ENCODE assay signal across 9 mouse cellular contexts in the genomic region with DNA sequence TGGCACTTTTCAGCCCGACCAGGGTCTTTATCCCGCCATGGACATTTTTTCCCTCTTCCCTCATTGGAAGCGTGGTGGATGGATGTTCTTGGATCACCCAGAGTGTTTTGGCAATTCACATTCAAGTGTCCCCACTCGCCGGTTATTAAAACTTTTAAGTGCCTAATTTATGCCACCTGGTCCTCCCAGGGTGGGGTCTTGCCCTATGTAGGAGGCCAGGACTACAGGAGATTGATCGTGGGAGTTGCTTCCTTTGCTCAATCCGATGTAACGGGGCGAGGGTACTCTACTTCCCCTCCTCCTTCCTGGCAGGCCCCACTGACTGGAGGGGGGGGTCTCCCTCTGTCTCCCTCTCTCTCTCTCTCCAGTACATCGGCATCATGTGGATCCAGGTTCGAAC. TPM values are rescaled to one million over a fixed set of nuclear protein-coding genes. Genes with fewer than 3 reads are reported as not detected.
DNase-seq lines count a peak whose midpoint lies in the region; ATAC-seq and TF ChIP-seq lines count a peak whose summit lies in the region.
"Had no signal": no experiment of that assay in that cellular context is flagged by ENCODE, and none has a peak within 500 bp of the region (broad histone marks: within the 10 kb centered on the region; RNA-seq: fewer than 3 reads in every experiment).

No protein-coding gene starts in this region.

- H3K9ac ChIP-seq in kidney, embryonic 16.5 days (replicated peaks; ENCODE audit: low read length) = peak overlapping the region; percentile 78
- H3K9ac ChIP-seq in intestine, embryonic 14.5 days (ENCODE audit: low read length) = peak overlapping the region; percentile 83
- no peak overlapping the region for H3K9ac ChIP-seq in midbrain, postnatal 0 days (replicated peaks; ENCODE audit: low read length, poor library complexity, severe bottlenecking)

- no peaks in the 10 kb centered on the region for H3K9me3 ChIP-seq in kidney, embryonic 16.5 days (ENCODE audit: low read length)
- no peaks in the 10 kb centered on the region for H3K9me3 ChIP-seq in embryonic facial prominence, embryonic 10.5 days
- no peaks in the 10 kb centered on the region for H3K9me3 ChIP-seq in intestine, embryonic 14.5 days (ENCODE audit: control insufficient read depth, low read length)
- H3K9me3 ChIP-seq in midbrain, postnatal 0 days (ENCODE audit: low read length) = no peaks in the 10 kb centered on the region

- H3K4me3 ChIP-seq in kidney, embryonic 16.5 days (ENCODE audit: low read length) = peak overlapping the region; percentile 74
- H3K4me3 ChIP-seq in embryonic facial prominence, embryonic 10.5 days = peak overlapping the region; percentile 91
- H3K4me3 ChIP-seq in intestine, embryonic 14.5 days (ENCODE audit: low read depth, low read length) = peak overlapping the region; percentile 86
- peak overlapping the region; percentile 60; the same call in 1 of the 2 replicates for H3K4me3 ChIP-seq in midbrain, postnatal 0 days (ENCODE audit: low read depth, low read length)

- peak overlapping the region; percentile 2; the same call in 1 of the 2 replicates for H3K27ac ChIP-seq in kidney, embryonic 16.5 days (ENCODE audit: low read length)
- peak overlapping the region; percentile 98 for H3K27ac ChIP-seq in embryonic facial prominence, embryonic 10.5 days (replicated peaks)
- peak overlapping the region; percentile 93; the same call in 1 of the 2 replicates for H3K27ac ChIP-seq in intestine, embryonic 14.5 days (ENCODE audit: low read depth)
- no peak overlapping the region for H3K27ac ChIP-seq in midbrain, postnatal 0 days (ENCODE audit: low read depth, low read length)

- peaks cover 33% of the 10 kb centered on the region for H3K36me3 ChIP-seq in kidney, embryonic 16.5 days (ENCODE audit: insufficient read depth, low read length)
- H3K36me3 ChIP-seq in embryonic facial prominence, embryonic 10.5 days (replicated peaks) = peaks cover 50% of the 10 kb centered on the region
- H3K36me3 ChIP-seq in intestine, embryonic 14.5 days (ENCODE audit: control insufficient read depth, insufficient read depth, low read length) = peaks cover 43% of the 10 kb centered on the region
- no peaks in the 10 kb centered on the region for H3K36me3 ChIP-seq in midbrain, postnatal 0 days (ENCODE audit: insufficient read depth, low read length)

- no peak for DNase-seq in kidney, postnatal 25 days
- DNase-seq in embryonic facial prominence, embryonic 10.5 days (ENCODE audit: low spot score) = peak; percentile 32
- DNase-seq in intestine, embryonic 14.5 days (ENCODE audit: low spot score) = peak; percentile 65
- no peak for DNase-seq in midbrain, postnatal 0 days (ENCODE audit: low spot score)
- no peak for DNase-seq in layer of hippocampus, adult 11-12 months (ENCODE audit: low spot score)
- DNase-seq in left cerebral cortex, adult 8-10 months (ENCODE audit: low spot score in 2 of 2) = no peak

- peaks cover 53% of the 10 kb centered on the region for H3K4me1 ChIP-seq in kidney, embryonic 16.5 days (ENCODE audit: insufficient read depth, low read length)
- peaks cover 60% of the 10 kb centered on the region for H3K4me1 ChIP-seq in embryonic facial prominence, embryonic 10.5 days
- H3K4me1 ChIP-seq in intestine, embryonic 14.5 days (replicated peaks; ENCODE audit: control insufficient read depth, insufficient read depth, low read length) = peaks cover 46% of the 10 kb centered on the region
- H3K4me1 ChIP-seq in midbrain, postnatal 0 days (ENCODE audit: insufficient read depth, low read length) = 0 out of 2 replicates have a peak, but pooled peaks cover 3% of the 10 kb centered on the region

- 5% methylated on average over 11 of the region's 11 CpGs for WGBS in kidney, embryonic 16.5 days
- 18% methylated on average over 11 of the region's 11 CpGs for WGBS in embryonic facial prominence, embryonic 10.5 days
- WGBS in intestine, embryonic 14.5 days = 6% methylated on average over 11 of the region's 11 CpGs
- WGBS in midbrain, postnatal 0 days = 13% methylated on average over 11 of the region's 11 CpGs

- no peak for ATAC-seq in kidney, embryonic 16.5 days (ENCODE audit: low FRiP score, low TSS enrichment)
- ATAC-seq in intestine, embryonic 14.5 days (replicated peaks; ENCODE audit: low FRiP score, low TSS enrichment, low read depth) = no peak
- no peak for ATAC-seq in midbrain, postnatal 0 days (ENCODE audit: low FRiP score)
- no peak for ATAC-seq in activated CD4-positive, CD25-positive, alpha-beta regulatory T cell, adult 4 months

- H3K27me3 ChIP-seq in kidney, embryonic 16.5 days (ENCODE audit: insufficient read depth, low read length) = no peaks in the 10 kb centered on the region
- no peaks in the 10 kb centered on the region for H3K27me3 ChIP-seq in embryonic facial prominence, embryonic 10.5 days (replicated peaks; ENCODE audit: low read depth, poor library complexity, severe bottlenecking)
- no peaks in the 10 kb centered on the region for H3K27me3 ChIP-seq in intestine, embryonic 14.5 days (replicated peaks; ENCODE audit: control insufficient read depth, insufficient read depth, low read length)
- no peaks in the 10 kb centered on the region for H3K27me3 ChIP-seq in midbrain, postnatal 0 days (ENCODE audit: insufficient read depth, low read length)

- no peak for TF ChIP-seq CTCF in midbrain, postnatal 0 days (IDR thresholded peaks at IDR 0.05)

- peak overlapping the region; percentile 98 for H3K4me2 ChIP-seq in kidney, embryonic 16.5 days (replicated peaks; ENCODE audit: low read depth, low read length)
- H3K4me2 ChIP-seq in intestine, embryonic 14.5 days (ENCODE audit: low read length) = peak overlapping the region; percentile 99
- peak overlapping the region; percentile 95 for H3K4me2 ChIP-seq in midbrain, postnatal 0 days (ENCODE audit: low read depth, low read length, poor library complexity, severe bottlenecking)

RNA-seq across cellular contexts. Expression of a gene that starts 1.6 kb away (rescaled TPM):
- 170 and 179 TPM in 2 replicates for polyA plus RNA-seq in kidney, embryonic 16.5 days (2015; fragmentation: Nextera tagmentation; extraction: Ambion mirVana)
- 279 and 301 TPM in 2 replicates for polyA plus RNA-seq in embryonic facial prominence, embryonic 10.5 days (2016; fragmentation: Nextera tagmentation; extraction: Ambion mirVana)
- polyA plus RNA-seq in intestine, embryonic 14.5 days (2014; fragmentation: Nextera tagmentation; extraction: Ambion mirVana) = 122 and 123 TPM in 2 replicates
- total RNA-seq in midbrain, postnatal 0 days (2014; rRNA removed) = 5.9 and 10.0 TPM in 2 replicates
- 4.7 and 4.9 TPM in 2 replicates for polyA plus RNA-seq in midbrain, postnatal 0 days (2015; fragmentation: Nextera tagmentation; extraction: Ambion mirVana)
- total RNA-seq in left cerebral cortex, adult 8-10 months (2022) = 1 to 10 TPM in 2 of 4 experiments, under 1 TPM in 2; 0.80 to 1.8 (median 1.3) TPM
- polyA plus RNA-seq in activated CD4-positive, CD25-positive, alpha-beta regulatory T cell, adult 4 months (2017; shearing (Covaris generic)) = 10 to 100 TPM; 19.4 to 33.7 TPM

RNA-seq across cellular contexts. Expression of a gene that starts 4.6 kb away (rescaled TPM):
- not detected in 2 replicates for polyA plus RNA-seq in kidney, embryonic 16.5 days (2015; fragmentation: Nextera tagmentation; extraction: Ambion mirVana)
- polyA plus RNA-seq in embryonic facial prominence, embryonic 10.5 days (2016; fragmentation: Nextera tagmentation; extraction: Ambion mirVana) = not detected in 2 replicates
- 0.17 TPM in 1 of 2 replicates, not detected in the other for polyA plus RNA-seq in intestine, embryonic 14.5 days (2014; fragmentation: Nextera tagmentation; extraction: Ambion mirVana)
- not detected in 2 replicates for total RNA-seq in midbrain, postnatal 0 days (2014; rRNA removed)
- not detected in 2 replicates for polyA plus RNA-seq in midbrain, postnatal 0 days (2015; fragmentation: Nextera tagmentation; extraction: Ambion mirVana)
- not detected for total RNA-seq in left cerebral cortex, adult 8-10 months (2022)
- not detected for polyA plus RNA-seq in activated CD4-positive, CD25-positive, alpha-beta regulatory T cell, adult 4 months (2017; shearing (Covaris generic))
- polyA plus RNA-seq: lung, adult 2 months had no signal

RNA-seq across cellular contexts. Expression of a gene that starts 12.0 kb away (rescaled TPM):
- polyA plus RNA-seq in kidney, embryonic 16.5 days (2015; fragmentation: Nextera tagmentation; extraction: Ambion mirVana) = 87.5 and 106 TPM in 2 replicates
- polyA plus RNA-seq in embryonic facial prominence, embryonic 10.5 days (2016; fragmentation: Nextera tagmentation; extraction: Ambion mirVana) = 67.7 and 72.2 TPM in 2 replicates
- 88.2 and 95.1 TPM in 2 replicates for polyA plus RNA-seq in intestine, embryonic 14.5 days (2014; fragmentation: Nextera tagmentation; extraction: Ambion mirVana)
- 8.1 and 12.4 TPM in 2 replicates for total RNA-seq in midbrain, postnatal 0 days (2014; rRNA removed)
- 9.6 and 12.1 TPM in 2 replicates for polyA plus RNA-seq in midbrain, postnatal 0 days (2015; fragmentation: Nextera tagmentation; extraction: Ambion mirVana)
- total RNA-seq in left cerebral cortex, adult 8-10 months (2022) = 10 to 100 TPM; 14.6 to 18.2 (median 15.4) TPM
- 10 to 100 TPM; 22.5 to 40.9 TPM for polyA plus RNA-seq in activated CD4-positive, CD25-positive, alpha-beta regulatory T cell, adult 4 months (2017; shearing (Covaris generic))

RNA-seq across cellular contexts. Expression of a gene that starts 21.1 kb away (rescaled TPM):
- 37.7 and 39.1 TPM in 2 replicates for polyA plus RNA-seq in kidney, embryonic 16.5 days (2015; fragmentation: Nextera tagmentation; extraction: Ambion mirVana)
- polyA plus RNA-seq in embryonic facial prominence, embryonic 10.5 days (2016; fragmentation: Nextera tagmentation; extraction: Ambion mirVana) = 46.2 and 46.8 TPM in 2 replicates
- 28.4 and 33.5 TPM in 2 replicates for polyA plus RNA-seq in intestine, embryonic 14.5 days (2014; fragmentation: Nextera tagmentation; extraction: Ambion mirVana)
- 123 and 140 TPM in 2 replicates for total RNA-seq in midbrain, postnatal 0 days (2014; rRNA removed)
- polyA plus RNA-seq in midbrain, postnatal 0 days (2015; fragmentation: Nextera tagmentation; extraction: Ambion mirVana) = 45.6 and 48.0 TPM in 2 replicates
- total RNA-seq in left cerebral cortex, adult 8-10 months (2022) = 10 to 100 TPM; 66.4 to 71.0 (median 67.0) TPM
- 1 to 10 TPM; 6.4 to 6.8 TPM for polyA plus RNA-seq in activated CD4-positive, CD25-positive, alpha-beta regulatory T cell, adult 4 months (2017; shearing (Covaris generic))

RNA-seq across cellular contexts. Expression of a gene that starts 28.1 kb away (rescaled TPM):
- polyA plus RNA-seq in kidney, embryonic 16.5 days (2015; fragmentation: Nextera tagmentation; extraction: Ambion mirVana) = 7.3 and 10.3 TPM in 2 replicates
- 3.2 and 3.7 TPM in 2 replicates for polyA plus RNA-seq in embryonic facial prominence, embryonic 10.5 days (2016; fragmentation: Nextera tagmentation; extraction: Ambion mirVana)
- polyA plus RNA-seq in intestine, embryonic 14.5 days (2014; fragmentation: Nextera tagmentation; extraction: Ambion mirVana) = 7.1 and 11.3 TPM in 2 replicates
- 3.1 and 3.7 TPM in 2 replicates for total RNA-seq in midbrain, postnatal 0 days (2014; rRNA removed)
- polyA plus RNA-seq in midbrain, postnatal 0 days (2015; fragmentation: Nextera tagmentation; extraction: Ambion mirVana) = 0.91 and 1.1 TPM in 2 replicates
- total RNA-seq in left cerebral cortex, adult 8-10 months (2022) = 1 to 10 TPM; 5.7 to 8.4 (median 6.5) TPM
- polyA plus RNA-seq in activated CD4-positive, CD25-positive, alpha-beta regulatory T cell, adult 4 months (2017; shearing (Covaris generic)) = 10 to 100 TPM in 1 of 2 experiments, 1 to 10 TPM in 1; 6.4 to 11.3 TPM

Comparison
In these comparisons a context has a peak if more than half of its experiments do, and no peak if none do; other contexts are left out.
1. DNase-seq: peak in embryonic facial prominence, embryonic 10.5 days (single experiment) and intestine, embryonic 14.5 days (single experiment); none in kidney, postnatal 25 days (0 of 2), midbrain, postnatal 0 days (single experiment), layer of hippocampus, adult 11-12 months (single experiment) and left cerebral cortex, adult 8-10 months (0 of 2).
2. Peak in every context shown above with its lines, with median percentiles within 50 percentile points of each other: H3K4me2 ChIP-seq and H3K4me3 ChIP-seq.